ENCODE assay signal across 16 mouse cellular contexts in the genomic region with DNA sequence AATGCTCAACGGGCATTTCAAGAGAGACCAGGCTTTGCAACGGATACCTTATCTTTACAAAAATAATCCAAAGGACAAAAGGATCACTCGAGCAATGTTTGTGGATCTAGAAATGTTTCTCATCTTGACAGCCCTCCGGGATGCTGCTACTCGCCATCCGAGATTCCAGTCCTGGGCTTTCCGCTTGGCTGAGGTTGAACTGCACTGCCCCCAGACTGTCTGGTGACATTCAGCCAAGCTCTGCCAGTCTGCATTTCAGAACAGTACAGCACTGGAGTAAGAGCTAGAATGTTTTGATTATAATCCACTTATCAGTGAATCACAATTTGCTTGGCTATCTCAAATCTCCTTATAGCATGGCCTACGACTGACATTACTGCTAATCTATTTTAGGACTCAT. TPM values are rescaled to one million over a fixed set of nuclear protein-coding genes. Genes with fewer than 3 reads are reported as not detected.
DNase-seq lines count a peak whose midpoint lies in the region; ATAC-seq lines count a peak whose summit lies in the region.
"Had no signal": no experiment of that assay in that cellular context is flagged by ENCODE, and none has a peak within 500 bp of the region (broad histone marks: within the 10 kb centered on the region; RNA-seq: fewer than 3 reads in every experiment).

No protein-coding gene starts in this region.

- no peak overlapping the region for H3K9ac ChIP-seq in kidney, embryonic 14.5 days (ENCODE audit: low read depth, low read length)
- no peak overlapping the region for H3K9ac ChIP-seq in embryonic facial prominence, embryonic 13.5 days
- H3K9ac ChIP-seq: hindbrain, embryonic 15.5 days; liver, postnatal 0 days; midbrain, embryonic 13.5 days; neural tube, embryonic 15.5 days; stomach, embryonic 15.5 days had no signal

- intact Hi-C loops in left cerebral cortex, postnatal 4 days (cut with DNase I), result loop anchor here (10.0 kb wide), 1 partner anchor 139 kb away; no protein-coding TSS in a partner anchor

- ATAC-seq in kidney, embryonic 14.5 days (ENCODE audit: low FRiP score, low TSS enrichment), result peak; percentile 75; the same call in 1 of the 2 replicates
- ATAC-seq in embryonic facial prominence, embryonic 13.5 days (ENCODE audit: insufficient number of reproducible peaks, insufficient read depth, low FRiP score, low TSS enrichment, low read depth), result no peak

- H3K4me1 ChIP-seq in kidney, embryonic 14.5 days (ENCODE audit: control insufficient read depth, insufficient read depth, low read length), result 0 out of 2 replicates have a peak, but pooled peaks cover 15% of the 10 kb centered on the region
- H3K4me1 ChIP-seq in embryonic facial prominence, embryonic 13.5 days, result peaks cover 26% of the 10 kb centered on the region
- H3K4me1 ChIP-seq: midbrain, embryonic 13.5 days; neural tube, embryonic 15.5 days; stomach, embryonic 15.5 days had no signal

- no peaks in the 10 kb centered on the region; the same call in 1 of the 2 replicates for H3K36me3 ChIP-seq in kidney, embryonic 14.5 days (ENCODE audit: control insufficient read depth, insufficient read depth, low read length)
- no peaks in the 10 kb centered on the region for H3K36me3 ChIP-seq in embryonic facial prominence, embryonic 13.5 days
- H3K36me3 ChIP-seq: hindbrain, embryonic 15.5 days; midbrain, embryonic 13.5 days; neural tube, embryonic 15.5 days; stomach, embryonic 15.5 days had no signal

- H3K4me3 ChIP-seq in kidney, embryonic 14.5 days (ENCODE audit: low read length), result no peak overlapping the region
- no peak overlapping the region for H3K4me3 ChIP-seq in embryonic facial prominence, embryonic 13.5 days
- H3K4me3 ChIP-seq: hindbrain, embryonic 15.5 days; midbrain, embryonic 13.5 days; neural tube, embryonic 15.5 days; stomach, embryonic 15.5 days had no signal

- H3K9me3 ChIP-seq in kidney, embryonic 14.5 days (ENCODE audit: control insufficient read depth, low read length), result no peaks in the 10 kb centered on the region
- no peaks in the 10 kb centered on the region for H3K9me3 ChIP-seq in embryonic facial prominence, embryonic 13.5 days
- H3K9me3 ChIP-seq: hindbrain, embryonic 15.5 days; midbrain, embryonic 13.5 days; neural tube, embryonic 15.5 days; stomach, embryonic 15.5 days had no signal

- 32% methylated on average over 8 of the region's 8 CpGs for WGBS in kidney, embryonic 14.5 days
- WGBS in embryonic facial prominence, embryonic 13.5 days, result 51% methylated on average over 8 of the region's 8 CpGs

- no peaks in the 10 kb centered on the region for H3K27me3 ChIP-seq in kidney, embryonic 14.5 days (ENCODE audit: control insufficient read depth, insufficient read depth, low read length)
- H3K27me3 ChIP-seq in embryonic facial prominence, embryonic 13.5 days, result no peaks in the 10 kb centered on the region
- H3K27me3 ChIP-seq: hindbrain, embryonic 15.5 days; midbrain, embryonic 13.5 days; neural tube, embryonic 15.5 days; stomach, embryonic 15.5 days had no signal

- DNase-seq in kidney, adult 9 months, result no peak
- DNase-seq in left cerebral cortex, postnatal 4 days, result peak; percentile 50
- DNase-seq in left cerebral cortex, adult 8-10 months (ENCODE audit: low spot score in 2 of 2), result no peak
- DNase-seq in retina, postnatal 1 day, result peak; percentile 51
- no peak for DNase-seq in urinary bladder, adult 2 months (ENCODE audit: low spot score)
- DNase-seq: adrenal gland, adult 2 months; cerebellum, adult 9-10 months; gastrocnemius, postnatal 10 days; heart, postnatal 4 days; liver, postnatal 0 days had no signal

- no peak overlapping the region; the same call in 1 of the 2 replicates for H3K27ac ChIP-seq in kidney, embryonic 14.5 days (ENCODE audit: low read depth, low read length)
- peak overlapping the region; percentile 24; the same call in 1 of the 2 replicates for H3K27ac ChIP-seq in embryonic facial prominence, embryonic 13.5 days
- H3K27ac ChIP-seq: neural tube, embryonic 15.5 days; stomach, embryonic 15.5 days had no signal

- H3K4me2 ChIP-seq in kidney, embryonic 14.5 days (replicated peaks; ENCODE audit: low read depth, low read length), result no peak overlapping the region
- 0 out of 2 replicates have a peak overlapping the region, but pooled peaks have one; percentile 10 for H3K4me2 ChIP-seq in embryonic facial prominence, embryonic 13.5 days
- H3K4me2 ChIP-seq: hindbrain, embryonic 15.5 days; midbrain, embryonic 13.5 days; neural tube, embryonic 15.5 days; stomach, embryonic 15.5 days had no signal

RNA-seq across cellular contexts. Expression of a gene that starts 8.3 kb away (rescaled TPM):
- 21.4 and 48.2 TPM in 2 replicates for polyA plus RNA-seq in kidney, embryonic 14.5 days (2014; fragmentation: Nextera tagmentation; extraction: Ambion mirVana)
- 1 to 10 TPM; 6.1 to 6.5 TPM for total RNA-seq in left cerebral cortex, postnatal 4 days (2021)
- total RNA-seq in left cerebral cortex, adult 8-10 months (2022), result 1 to 10 TPM; 9.1 to 9.3 (median 9.2) TPM
- polyA plus RNA-seq in embryonic facial prominence, embryonic 13.5 days (2015; fragmentation: Nextera tagmentation; extraction: Ambion mirVana), result 17.7 and 20.9 TPM in 2 replicates
- polyA plus RNA-seq in urinary bladder, adult 2 months (2012; rRNA removed), result 11.6 and 14.6 TPM in 2 replicates

Comparison
In these comparisons a context has a peak if more than half of its experiments do, and no peak if none do; other contexts are left out.
1. DNase-seq: peak in left cerebral cortex, postnatal 4 days (single experiment) and retina, postnatal 1 day (single experiment); none in kidney, adult 9 months (single experiment), left cerebral cortex, adult 8-10 months (0 of 2) and urinary bladder, adult 2 months (single experiment).